Mouse (Mus musculus) adrenal gland, postnatal 14 days (tissue): ENCODE results near the gene Ppp6r2. TPM values are rescaled to one million over a fixed set of nuclear protein-coding genes. Genes with fewer than 3 reads are reported as not detected.
A peak's percentile ranks its signal among the peaks of the same experiment; 100 is the strongest.

ENCODE experiments used
- DNase-seq: peaks from one replicate; pipeline ENCODE4 v3.0.0; 2021; ENCODE audit warnings: mixed read lengths
- long read RNA-seq, 2 experiments: library from polyadenylated mRNA; stranded (forward); transcript quantifications; one replicate each; pipeline ENCODE4 v2.0.0; 2021
- total RNA-seq: library from RNA; stranded (reverse); gene quantifications from 2 replicates; pipeline ENCODE4 v1.2.3, GENCODE M21; 2021

Ppp6r2 gene
- total RNA-seq: 41.1 and 52.4 TPM in 2 replicates
- long read RNA-seq, experiment 1, partial matches to known transcripts: 4 of 13 reads
- long read RNA-seq, experiment 1, other reads (novel, unspliced or antisense): 8 of 13 reads
- long read RNA-seq, experiment 2, partial matches to known transcripts: 1 of 7 reads
- long read RNA-seq, experiment 2, other reads (novel, unspliced or antisense): 6 of 7 reads

- peak; percentile 93 for DNase-seq
Observed at GRCm38 (mm10) chr15:89210915-89211715, at the start of gene Ppp6r2. Gene Ppp6r2 (plus strand): TSS chr15:89211553.

- DNase-seq: no peak
Observed at GRCm38 (mm10) chr15:89165478-89165877, 45.9 kb upstream of the Ppp6r2 start.

DNA sequence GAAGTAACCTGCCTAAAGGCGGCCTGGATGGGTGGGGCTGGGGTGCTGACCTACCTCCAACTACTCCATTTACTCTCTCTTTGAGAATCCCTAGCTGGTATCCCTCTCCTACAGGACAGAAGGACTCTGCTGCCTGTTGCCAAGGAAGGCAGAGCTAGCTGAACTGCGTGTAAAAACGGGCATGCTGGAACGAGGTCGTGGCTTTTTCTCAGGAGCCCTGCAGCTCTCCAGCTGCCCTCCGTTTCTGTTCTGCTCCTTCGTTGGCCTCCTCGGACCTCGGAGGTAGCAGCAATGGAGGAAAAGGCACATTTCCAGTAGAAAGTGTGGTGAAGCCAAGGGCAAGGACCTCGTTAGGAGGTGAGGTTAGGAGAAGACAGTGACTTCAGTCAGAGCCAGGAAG is 42.4 kb upstream of the Ppp6r2 start:
- DNase-seq: no peak

GRCm38 (mm10) chr15:89169431-89169830 is 41.9 kb upstream of the Ppp6r2 start:
- peak; percentile 90 for DNase-seq

DNA sequence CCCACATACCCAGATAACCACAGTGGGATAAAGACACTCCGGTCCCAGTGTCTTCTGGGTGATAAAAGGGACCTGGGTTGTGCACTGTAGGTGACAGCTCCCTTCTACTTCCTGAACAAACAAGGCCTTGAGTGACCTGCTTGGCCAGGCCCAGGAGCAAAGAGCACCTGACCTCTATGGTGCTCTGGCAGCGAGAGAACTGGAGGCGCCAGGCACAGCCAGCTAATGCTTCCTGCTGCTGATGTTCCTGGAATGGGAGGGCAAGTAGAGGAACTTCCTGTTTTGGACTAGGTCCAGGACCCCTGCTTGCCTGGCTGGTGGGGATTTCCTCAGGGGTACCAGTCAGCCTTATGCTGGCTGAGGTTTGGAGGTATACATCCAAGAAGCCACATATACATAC is 41.3 kb upstream of the Ppp6r2 start:
- DNase-seq: peak; percentile 48

DNA sequence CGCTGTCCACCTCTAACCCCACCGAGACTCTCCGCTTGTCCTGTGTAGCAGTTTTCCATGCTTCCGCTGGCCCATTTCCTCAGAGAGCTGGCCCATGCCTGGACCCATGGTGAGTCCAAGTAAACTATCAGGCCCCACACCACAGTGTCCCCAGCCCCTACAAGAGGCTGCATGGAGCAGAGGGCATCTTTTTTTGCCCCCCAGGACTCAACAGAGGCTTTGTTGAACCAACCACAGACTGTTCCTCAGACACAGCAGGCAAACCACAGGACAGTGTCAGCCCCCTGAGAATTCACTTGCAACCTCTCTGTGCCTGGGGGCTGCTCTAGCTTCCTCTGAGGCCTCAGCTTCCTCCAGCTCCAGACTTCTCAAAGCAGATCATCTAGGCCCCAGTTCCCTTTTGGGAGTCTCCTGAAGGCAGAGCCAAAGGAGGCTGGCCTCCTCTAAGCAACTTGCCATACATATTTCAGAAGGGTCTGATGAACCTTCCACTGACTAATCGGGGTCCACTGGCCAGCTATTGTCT is 39.8 kb upstream of the Ppp6r2 start:
- DNase-seq: no peak

DNA sequence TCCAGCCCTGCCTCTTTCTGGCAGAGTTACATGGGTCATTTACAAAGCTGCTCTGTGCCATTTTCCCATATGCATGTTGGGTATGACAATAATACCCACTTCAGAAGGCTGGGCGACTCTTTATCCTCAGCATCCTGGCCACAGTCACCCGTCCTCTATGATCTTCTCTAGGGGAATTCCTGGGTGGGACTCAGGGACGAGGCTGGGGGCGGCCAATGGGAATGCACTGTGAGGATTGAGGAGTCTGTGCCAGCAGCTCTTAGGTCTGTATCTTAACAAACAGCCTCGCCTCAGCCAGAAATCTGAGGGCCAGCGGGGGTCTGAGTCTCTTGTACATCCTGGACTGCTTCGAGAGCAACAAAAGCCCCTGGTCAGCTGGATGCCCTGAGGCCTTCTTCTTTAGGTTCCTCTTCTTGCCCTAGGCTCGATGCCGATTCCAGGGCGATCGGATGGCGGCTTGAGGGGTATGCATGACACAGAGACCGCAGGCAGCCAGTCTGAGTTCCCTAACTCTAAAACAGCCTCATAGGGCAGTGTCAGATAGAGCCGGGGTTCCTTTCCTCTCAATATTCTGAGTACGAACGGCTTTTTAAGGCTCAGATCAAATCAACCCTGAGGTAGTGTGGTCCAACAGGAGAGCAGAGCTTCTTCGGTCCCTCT is 38.9 kb upstream of the Ppp6r2 start:
- DNase-seq: no peak

DNA sequence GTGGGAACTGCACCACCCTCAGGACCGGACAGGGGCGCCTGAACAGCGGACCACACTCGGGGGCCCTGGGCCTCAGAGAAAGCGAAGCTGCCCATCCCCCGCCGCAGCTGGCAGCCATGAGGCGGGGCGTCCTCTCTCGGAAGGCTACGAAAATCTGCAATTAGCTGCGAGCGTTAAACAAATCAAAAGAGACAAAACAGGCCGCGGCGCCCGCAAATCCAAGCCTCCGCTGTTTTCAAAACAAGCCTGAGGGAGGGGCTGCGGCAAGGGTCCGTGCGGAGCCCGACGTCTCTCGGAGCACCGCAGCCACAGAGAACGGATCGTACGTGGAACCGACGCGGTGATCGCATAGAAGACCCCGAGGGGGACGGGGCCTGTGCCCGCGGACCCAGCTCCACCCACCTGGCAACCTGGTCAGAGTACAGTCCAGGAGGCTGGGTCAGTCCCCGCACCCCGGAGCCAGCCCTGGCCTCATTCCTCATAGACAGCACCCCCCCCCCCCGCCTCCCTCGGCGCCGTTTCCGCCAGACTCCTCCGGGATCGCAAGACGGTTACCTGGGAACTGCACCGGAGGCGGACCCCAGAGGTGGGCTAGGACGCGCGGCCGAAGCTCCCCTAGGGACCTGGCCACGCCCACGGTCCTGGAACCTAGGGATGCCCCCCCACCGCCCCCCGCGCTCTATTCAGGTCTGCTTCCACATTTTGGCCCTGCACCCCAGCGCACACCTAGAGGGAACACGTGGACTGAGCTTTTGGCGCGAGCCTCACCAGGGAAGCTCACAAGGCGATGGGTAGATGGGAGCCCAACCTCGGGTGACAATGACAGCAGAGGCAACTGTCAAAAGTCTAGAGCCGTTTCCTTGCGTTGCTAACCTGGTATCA is 38.1 kb upstream of the Ppp6r2 start:
- DNase-seq: peak; percentile 59

- DNase-seq: peak; percentile 85
Observed at GRCm38 (mm10) chr15:89173906-89174214, 37.5 kb upstream of the Ppp6r2 start.

DNA sequence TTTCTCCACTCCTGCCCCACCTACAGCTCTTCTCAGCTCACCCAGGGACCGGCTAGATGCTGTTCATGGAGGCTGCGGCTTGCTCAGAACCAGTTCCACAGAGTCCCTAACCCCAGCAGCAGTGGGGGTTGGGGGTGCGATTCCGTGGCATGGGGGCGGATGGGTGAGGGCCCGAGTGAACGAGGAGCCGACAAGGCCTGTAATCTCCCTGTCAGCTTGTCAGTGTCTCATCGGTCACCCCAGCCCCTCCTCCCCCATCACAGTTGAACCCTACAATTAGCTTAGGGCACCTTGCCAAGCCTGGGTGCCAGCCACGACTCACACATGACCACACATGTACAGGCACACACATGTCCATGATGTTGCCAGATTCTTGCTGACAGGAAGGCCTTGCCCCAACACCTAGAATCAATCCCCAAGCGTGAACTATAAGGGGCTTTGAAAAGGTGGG is 36.4 kb upstream of the Ppp6r2 start:
- DNase-seq: no peak

DNA sequence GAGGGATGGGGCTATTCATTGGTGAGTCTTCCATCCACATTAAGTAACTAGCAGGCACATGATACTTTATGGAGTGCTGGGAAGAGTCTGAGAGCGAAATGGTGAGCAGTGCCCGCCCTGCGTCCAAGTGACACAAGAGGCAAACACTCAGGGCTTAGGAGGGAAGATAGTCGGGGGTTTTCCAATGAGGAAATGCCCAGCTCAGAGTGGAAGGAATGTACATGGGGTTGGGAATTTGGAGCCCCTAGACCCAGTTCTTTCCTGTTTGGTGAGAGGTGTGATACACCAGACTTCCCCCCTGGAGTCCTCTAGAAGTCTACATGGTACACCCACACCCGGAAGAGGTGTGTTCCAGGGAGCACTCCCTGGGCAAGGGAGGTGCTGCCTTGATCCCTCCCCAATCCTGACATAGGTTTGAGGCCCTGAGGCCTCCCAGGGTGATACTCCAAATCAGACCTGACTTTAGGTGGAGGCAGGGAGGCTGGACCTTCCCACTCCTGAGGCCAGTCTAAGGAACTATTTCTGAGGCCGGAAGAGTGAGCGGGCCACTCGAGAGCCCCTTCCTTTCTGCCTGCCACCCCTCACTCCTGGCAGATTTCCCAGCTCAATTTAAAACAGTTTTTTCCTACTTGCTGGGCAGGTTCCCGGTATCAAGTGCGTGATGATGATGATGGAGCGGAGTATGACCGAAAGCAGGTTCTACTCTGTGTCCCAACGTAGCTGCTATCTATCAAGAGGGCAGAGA is 35.8 kb upstream of the Ppp6r2 start:
- DNase-seq: no peak

DNA sequence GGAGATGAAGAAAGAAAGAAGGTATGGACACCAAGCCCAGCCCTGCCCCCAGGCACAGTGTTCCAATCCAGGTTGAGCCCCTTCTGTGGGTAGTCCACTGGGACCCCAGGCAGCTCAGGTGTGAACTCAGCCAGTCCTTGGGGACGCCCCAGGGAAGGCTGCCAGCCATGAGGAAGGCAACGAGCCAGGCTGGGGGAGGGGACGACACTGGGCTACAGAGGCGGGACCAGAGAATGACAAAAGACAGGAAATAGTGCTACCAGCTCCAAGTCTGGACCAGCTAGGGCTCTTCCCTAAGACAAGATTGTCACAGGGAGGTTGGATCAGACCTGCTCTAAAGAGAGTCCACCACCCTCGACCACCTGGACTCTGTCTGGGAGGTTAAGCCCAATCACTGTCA is 34.2 kb upstream of the Ppp6r2 start:
- peak; percentile 94 for DNase-seq

GRCm38 (mm10) chr15:89177576-89178259 is 33.6 kb upstream of the Ppp6r2 start:
- no peak for DNase-seq

GRCm38 (mm10) chr15:89178260-89178860 is 33.0 kb upstream of the Ppp6r2 start:
- DNase-seq: peak; percentile 16

- DNase-seq: peak; percentile 92
Observed at GRCm38 (mm10) chr15:89178954-89179629, 32.3 kb upstream of the Ppp6r2 start.

DNA sequence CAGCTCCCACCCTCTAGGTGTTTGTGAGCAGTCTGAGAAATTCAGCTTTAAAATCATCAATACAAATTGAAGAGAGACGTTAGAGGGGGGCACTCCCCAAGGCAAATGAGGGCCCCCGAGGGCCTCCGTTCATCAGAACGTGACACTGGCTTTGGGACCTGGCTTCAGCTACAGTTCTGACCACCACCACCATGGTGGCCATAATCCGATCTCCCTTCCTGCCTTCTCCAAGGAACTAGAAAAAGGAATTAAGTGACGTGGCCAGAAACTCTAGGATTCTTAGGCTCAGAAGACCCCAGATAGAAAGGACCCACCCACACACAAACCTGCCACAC is 31.8 kb upstream of the Ppp6r2 start:
- no peak for DNase-seq

DNA sequence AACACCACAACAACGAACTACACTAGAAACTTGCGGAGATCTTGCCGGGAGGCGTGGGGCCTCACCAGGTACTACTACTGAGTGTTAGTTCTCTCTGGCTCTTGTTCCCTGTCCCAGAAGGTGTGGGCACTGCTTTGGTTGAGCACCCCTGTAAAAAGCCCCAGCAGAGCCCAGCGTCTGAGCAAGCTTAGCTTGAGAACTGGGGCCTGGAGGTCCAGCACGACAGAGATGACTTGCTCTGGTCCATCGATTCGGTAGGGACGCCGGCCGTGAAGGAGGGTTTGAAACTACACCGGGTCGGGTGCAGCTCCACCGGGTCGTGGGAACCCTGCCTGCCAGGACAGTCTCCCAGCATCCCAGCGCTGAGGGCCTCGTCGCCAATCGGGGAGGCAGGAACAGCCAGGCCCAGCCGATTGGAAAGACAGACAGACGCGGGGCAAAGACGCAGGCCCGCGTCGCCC is 31.2 kb upstream of the Ppp6r2 start:
- peak; percentile 63 for DNase-seq

DNA sequence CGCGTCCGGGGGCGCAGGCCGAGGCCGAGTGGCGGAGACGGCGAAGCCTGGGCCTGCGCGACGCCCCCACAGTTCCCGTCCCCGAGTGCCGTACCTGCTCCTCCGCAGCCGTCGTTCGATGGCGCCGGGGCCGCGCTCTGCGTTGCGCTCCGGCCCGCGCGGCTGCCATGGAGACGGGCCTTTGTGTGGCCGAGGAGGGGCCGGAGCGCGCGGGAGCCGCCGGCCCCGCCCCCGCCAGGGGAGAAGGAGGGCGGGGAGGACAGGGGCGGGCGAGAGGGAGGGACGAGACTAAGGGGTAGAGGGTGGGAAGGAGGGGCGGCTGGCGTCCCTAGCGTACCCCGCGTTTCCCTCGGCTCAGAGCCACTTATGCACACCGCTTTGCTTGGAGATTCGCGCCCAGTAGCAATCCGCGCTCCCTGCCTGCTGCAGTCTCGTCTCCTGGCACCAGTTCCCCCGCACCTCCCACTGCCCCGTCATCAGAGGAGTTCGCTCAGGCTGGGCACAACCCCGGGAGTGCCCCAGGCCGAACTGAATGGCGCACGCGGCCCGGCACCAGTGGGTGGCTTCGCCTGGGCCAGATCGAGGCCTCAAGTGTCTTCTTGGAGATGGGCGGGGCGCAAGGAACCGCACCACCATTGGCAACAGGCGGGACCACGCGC is 30.7 kb upstream of the Ppp6r2 start, which contains the start of gene Plxnb2:
Plxnb2 (minus strand) TSS at position 218 of the 659 bp plus-strand sequence.
- DNase-seq: peak; percentile 90
